Mouse (Mus musculus): ENCODE measurements around the gene Zcchc2.

DNA sequence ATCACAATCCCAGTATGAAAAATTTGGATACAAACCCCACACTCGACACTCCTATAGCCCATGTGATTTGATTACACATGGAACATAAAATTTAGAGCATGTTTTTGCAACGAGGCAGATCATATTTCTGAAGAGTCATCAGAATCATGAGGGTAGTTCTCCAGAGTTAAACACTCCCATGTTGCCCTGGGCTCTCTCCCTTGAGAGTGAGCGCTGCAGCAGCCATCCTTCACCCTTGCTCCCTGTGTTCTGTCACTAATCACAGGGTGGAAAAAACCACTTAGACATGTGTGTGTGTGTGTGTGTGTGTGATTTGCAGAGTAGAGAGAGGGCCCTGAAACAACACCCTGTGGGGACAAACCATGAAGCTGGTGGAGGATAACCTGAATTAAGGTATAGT lies 2.0 kb upstream of the Zcchc2 start:
- TF ChIP-seq CTCF (conservative IDR thresholded peaks at IDR 0.05; ENCODE audit: low read length) (no peak), POU5F1 (IDR thresholded peaks at IDR 0.05; ENCODE audit: borderline replicate concordance, low read length) (no peak)
